Mouse (Mus musculus) midbrain, embryonic 10.5 days (tissue): ENCODE measurements around the gene Zbtb24. TPM values are rescaled to one million over a fixed set of nuclear protein-coding genes. Genes with fewer than 3 reads are reported as not detected.

Experiments used
- DNase-seq: peaks from one replicate; pipeline ENCODE4 v3.0.0-alpha.2; 2017; ENCODE audit warnings: low spot score
- H3K27ac ChIP-seq: fragments of 300-500 bp; sonication (generic); replicated peaks from 2 replicates; pipeline ENCODE4 v1.5.1; 2016; ENCODE audit warnings: mild to moderate bottlenecking
- H3K27me3 ChIP-seq: fragments of 300-500 bp; sonication (generic); 2 replicates; pipeline ENCODE4 v1.6.1; 2016; ENCODE audit warnings: low read depth, mild to moderate bottlenecking; ENCODE audit not compliant: poor library complexity, severe bottlenecking
- H3K36me3 ChIP-seq: fragments of 300-500 bp; sonication (generic); 2 replicates; pipeline ENCODE4 v1.6.1; 2016; ENCODE audit warnings: mild to moderate bottlenecking, moderate library complexity
- H3K4me1 ChIP-seq: fragments of 300-500 bp; sonication (generic); 2 replicates; pipeline ENCODE4 v1.6.1; 2016
- H3K4me3 ChIP-seq: fragments of 300-500 bp; sonication (generic); 2 replicates; pipeline ENCODE4 v1.5.1; 2016; ENCODE audit warnings: mild to moderate bottlenecking, moderate library complexity
- H3K9me3 ChIP-seq: fragments of 300-500 bp; sonication (generic); replicated peaks from 2 replicates; pipeline ENCODE4 v1.6.1; 2016; ENCODE audit warnings: mild to moderate bottlenecking
- WGBS: fragments of 180-500 bp; shearing (Covaris S2); methylation state at CpG from one replicate; pipeline ENCODE4 v1.1.7; 2016; 5-methylcytosine and 5-hydroxymethylcytosine counted together
- polyA plus RNA-seq: library from polyadenylated mRNA; unstranded; fragments of >200 nt; fragmentation: Nextera tagmentation; extraction: Ambion mirVana; gene quantifications from 2 replicates; pipeline ENCODE4 v1.2.1, GENCODE M21; 2016

Zbtb24 gene
- polyA plus RNA-seq, 1 experiment from 2014 or later = 17.6 TPM

GRCm38 (mm10) chr10:41472962-41473481 lies 22.8 kb downstream of the Zbtb24 start:
- H3K36me3 ChIP-seq = peaks cover 5% of the 10 kb centered on the region; the same call in 1 of the 2 replicates
- H3K4me1 ChIP-seq = peaks cover 27% of the 10 kb centered on the region
- no peak overlapping the region for H3K27ac ChIP-seq
- 83% methylated on average over 5 of the region's 5 CpGs for WGBS
- no peak for DNase-seq
- H3K4me3 ChIP-seq = no peak overlapping the region
- no peaks in the 10 kb centered on the region for H3K9me3 ChIP-seq
- H3K27me3 ChIP-seq = no peaks in the 10 kb centered on the region

DNA sequence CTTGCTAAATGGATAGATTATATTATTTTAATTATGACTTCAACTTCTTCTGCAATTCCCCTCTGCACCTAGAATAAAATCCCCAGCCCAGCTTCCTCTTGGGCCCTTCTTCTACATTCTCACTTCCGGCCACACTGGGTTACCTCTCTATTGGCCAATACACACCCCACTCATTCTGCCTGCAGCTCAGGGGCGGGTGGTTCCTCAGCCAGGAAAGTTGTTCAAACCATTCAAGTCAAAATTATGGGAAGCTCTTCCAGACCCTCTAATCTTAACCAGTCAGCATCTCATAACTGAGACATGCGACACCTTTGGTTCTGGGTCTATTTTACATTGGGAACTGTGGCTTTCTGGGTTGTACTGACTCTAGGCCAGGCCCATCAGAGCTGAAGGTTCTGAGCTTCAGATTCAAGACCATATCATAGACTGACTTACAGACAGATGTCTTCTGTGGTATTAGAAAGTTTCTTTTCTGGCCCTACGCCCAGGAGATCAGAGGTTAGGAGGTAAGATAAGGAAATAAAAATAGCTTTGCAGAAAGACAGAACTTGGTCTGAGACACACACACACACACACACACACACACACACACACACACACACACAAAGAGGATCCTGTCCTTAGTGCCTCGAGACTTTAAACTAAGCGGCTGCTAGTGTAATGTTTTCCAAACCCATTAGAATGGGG lies 23.7 kb downstream of the Zbtb24 start:
- Histone ChIP-seq H3K9me3 (no peaks in the 10 kb centered on the region), H3K27ac (no peak overlapping the region), H3K36me3 (peaks cover 9% of the 10 kb centered on the region), H3K4me1 (peaks cover 36% of the 10 kb centered on the region), H3K27me3 (no peaks in the 10 kb centered on the region), H3K4me3 (no peak overlapping the region)
- DNase-seq = no peak
- 86% methylated on average over 6 of the region's 6 CpGs for WGBS

- Histone ChIP-seq H3K9me3 (no peaks in the 10 kb centered on the region), H3K4me3 (no peak overlapping the region), H3K27me3 (no peaks in the 10 kb centered on the region), H3K27ac (no peak overlapping the region), H3K4me1 (peaks cover 39% of the 10 kb centered on the region), H3K36me3 (peaks cover 20% of the 10 kb centered on the region)
- no peak for DNase-seq
- 81% methylated on average over 1 of the region's 1 CpGs for whole genome bisulfite sequencing
Observed at GRCm38 (mm10) chr10:41474981-41475391, 24.8 kb downstream of the Zbtb24 start.

- Histone ChIP-seq H3K27ac (peak within 1 kb of the TSS; percentile 93), H3K4me3 (peak within 1 kb of the TSS; percentile 71), H3K36me3 (peaks cover 34% of the 10 kb centered on the region), H3K4me1 (peaks cover 42% of the 10 kb centered on the region), H3K9me3 (no peaks in the 10 kb centered on the region), H3K27me3 (no peaks in the 10 kb centered on the region)
- DNase-seq = peak; percentile 77
- WGBS = under 1% methylated on average over 35 of the region's 35 CpGs
Observed at GRCm38 (mm10) chr10:41476171-41477017, 26.2 kb downstream of the Zbtb24 start, which contains the start of gene Mical1. Gene Mical1 (plus strand): TSS chr10:41476314.

GRCm38 (mm10) chr10:41477018-41477277 lies 26.8 kb downstream of the Zbtb24 start:
- 1% methylated on average over 9 of the region's 9 CpGs for WGBS
- Histone ChIP-seq H3K4me3 (peak overlapping the region; percentile 71), H3K27me3 (no peaks in the 10 kb centered on the region), H3K27ac (peak overlapping the region; percentile 93), H3K9me3 (no peaks in the 10 kb centered on the region), H3K4me1 (peaks cover 42% of the 10 kb centered on the region), H3K36me3 (peaks cover 40% of the 10 kb centered on the region)
- peak; percentile 67 for DNase-seq

DNA sequence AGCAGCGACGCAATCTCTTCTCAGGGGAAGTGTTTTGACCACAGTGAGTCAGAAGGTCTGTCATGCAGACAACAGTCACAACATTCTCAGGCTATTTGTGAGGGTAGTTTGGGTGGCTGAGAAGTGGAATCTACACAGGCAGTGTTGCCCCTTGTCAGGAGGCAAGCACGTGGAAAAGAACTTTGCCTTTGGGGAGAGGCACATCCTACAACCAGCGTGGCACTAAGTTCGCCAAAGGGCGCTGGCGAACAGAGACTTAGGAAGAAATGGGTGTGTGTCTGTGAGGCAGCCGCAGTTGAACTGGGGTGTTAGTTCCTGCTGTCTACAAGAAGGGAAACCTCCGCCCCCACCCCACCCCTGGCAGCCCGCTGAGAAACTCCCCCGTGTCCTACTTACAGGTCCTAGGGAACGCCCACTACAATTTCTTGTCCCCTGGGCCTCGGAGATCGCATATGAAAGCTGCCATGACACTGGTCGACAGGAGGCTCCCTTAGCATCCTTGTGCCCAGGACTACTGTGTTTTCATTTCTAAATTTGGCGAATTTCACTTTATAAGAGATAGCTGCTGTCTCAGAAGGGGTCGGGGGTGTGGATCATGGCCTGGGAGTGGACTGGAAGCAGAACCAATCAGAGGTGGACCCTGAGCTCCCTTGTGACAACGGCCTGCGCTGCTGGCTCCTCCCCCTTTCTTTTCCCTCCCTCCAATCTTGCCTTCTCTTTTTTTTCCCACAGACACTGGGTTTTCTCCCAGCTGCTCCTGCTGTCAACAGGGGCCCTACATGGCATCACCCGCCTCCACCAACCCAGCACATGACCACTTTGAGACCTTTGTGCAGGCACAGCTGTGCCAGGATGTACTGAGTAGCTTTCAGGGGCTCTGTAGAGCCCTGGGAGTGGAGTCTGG lies 27.3 kb downstream of the Zbtb24 start:
- WGBS = 2% methylated on average over 20 of the region's 20 CpGs
- Histone ChIP-seq H3K36me3 (peaks cover 45% of the 10 kb centered on the region), H3K27me3 (no peaks in the 10 kb centered on the region), H3K4me1 (peaks cover 42% of the 10 kb centered on the region), H3K27ac (peak overlapping the region; percentile 93), H3K4me3 (peak overlapping the region; percentile 71), H3K9me3 (no peaks in the 10 kb centered on the region)
- peak; percentile 74 for DNase-seq

GRCm38 (mm10) chr10:41479961-41480360 lies 29.8 kb downstream of the Zbtb24 start:
- Histone ChIP-seq H3K36me3 (peaks cover 70% of the 10 kb centered on the region), H3K9me3 (no peaks in the 10 kb centered on the region), H3K27ac (no peak overlapping the region), H3K4me3 (no peak overlapping the region), H3K4me1 (peaks cover 42% of the 10 kb centered on the region), H3K27me3 (no peaks in the 10 kb centered on the region)
- no peak for DNase-seq
- WGBS = 92% methylated on average over 3 of the region's 3 CpGs

DNA sequence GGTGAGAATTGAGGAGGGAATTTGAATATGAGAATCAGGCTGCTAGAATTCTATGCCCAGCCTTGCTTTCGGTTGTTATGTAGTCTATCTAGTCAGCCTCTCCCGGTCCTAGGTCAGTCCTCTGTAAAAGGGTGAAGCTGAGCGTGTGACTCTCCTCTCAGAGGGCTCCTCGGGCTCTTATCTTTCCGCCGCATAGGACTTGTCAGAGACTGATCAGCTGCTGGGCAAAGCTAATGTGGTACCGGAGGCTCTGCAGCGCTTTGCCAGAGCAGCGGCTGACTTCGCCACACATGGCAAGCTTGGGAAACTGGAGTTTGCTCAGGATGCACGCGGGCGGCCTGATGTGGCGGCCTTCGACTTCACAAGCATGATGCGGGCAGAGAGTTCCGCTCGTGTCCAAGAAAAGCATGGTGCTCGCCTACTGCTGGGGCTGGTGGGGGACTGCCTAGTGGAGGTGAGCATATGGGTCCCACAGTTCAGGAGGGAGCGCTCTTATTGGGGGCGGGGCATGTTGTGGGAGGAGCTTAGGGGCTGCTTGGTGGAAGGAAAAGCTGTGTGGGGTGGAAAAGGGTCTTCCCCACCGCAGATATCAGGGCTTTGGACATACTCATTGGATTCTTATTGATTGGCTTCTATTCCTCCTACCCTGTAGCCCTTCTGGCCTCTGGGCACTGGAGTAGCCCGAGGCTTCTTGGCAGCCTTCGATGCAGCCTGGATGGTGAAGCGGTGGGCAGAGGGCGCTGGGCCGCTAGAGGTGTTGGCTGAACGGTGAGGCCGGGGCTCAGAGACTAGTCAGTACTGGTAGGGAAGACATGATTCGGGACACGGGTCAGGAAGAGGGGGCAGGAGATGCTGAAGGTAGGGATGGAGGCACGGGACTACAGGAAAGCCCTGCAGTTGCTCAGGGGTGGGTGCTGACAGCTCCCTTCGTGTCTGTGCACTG lies 31.0 kb downstream of the Zbtb24 start:
- H3K4me3 ChIP-seq = no peak overlapping the region
- DNase-seq = no peak
- H3K4me1 ChIP-seq = peaks cover 35% of the 10 kb centered on the region
- peaks cover 82% of the 10 kb centered on the region for H3K36me3 ChIP-seq
- no peak overlapping the region for H3K27ac ChIP-seq
- WGBS = 74% methylated on average over 33 of the region's 33 CpGs
- no peaks in the 10 kb centered on the region for H3K27me3 ChIP-seq
- no peaks in the 10 kb centered on the region for H3K9me3 ChIP-seq

GRCm38 (mm10) chr10:41482446-41482845 lies 32.3 kb downstream of the Zbtb24 start:
- WGBS = 86% methylated on average over 7 of the region's 7 CpGs
- peaks cover 95% of the 10 kb centered on the region for H3K36me3 ChIP-seq
- H3K4me3 ChIP-seq = no peak overlapping the region
- no peak overlapping the region for H3K27ac ChIP-seq
- no peaks in the 10 kb centered on the region for H3K27me3 ChIP-seq
- no peaks in the 10 kb centered on the region for H3K9me3 ChIP-seq
- no peak for DNase-seq
- H3K4me1 ChIP-seq = peaks cover 35% of the 10 kb centered on the region

DNA sequence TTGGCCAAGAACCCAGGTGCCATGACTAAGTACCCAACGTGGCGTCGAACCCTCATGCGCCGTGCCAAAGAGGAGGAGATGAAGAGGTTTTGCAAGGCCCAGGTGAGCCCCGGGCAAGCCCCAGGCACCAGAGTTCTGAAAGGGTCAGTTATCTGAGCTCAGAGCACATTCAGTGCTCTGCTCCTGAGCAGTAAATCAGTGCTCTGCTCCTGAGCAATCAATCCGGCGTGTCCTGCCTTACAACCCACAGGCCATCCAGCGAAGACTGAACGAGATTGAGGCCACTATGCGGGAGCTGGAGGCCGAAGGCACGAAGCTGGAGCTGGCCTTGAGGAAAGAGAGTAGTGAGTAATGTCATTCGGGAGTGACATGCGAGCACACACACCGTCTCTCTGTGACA lies 35.6 kb downstream of the Zbtb24 start:
- DNase-seq = no peak
- no peaks in the 10 kb centered on the region for H3K27me3 ChIP-seq
- peaks cover 45% of the 10 kb centered on the region for H3K4me1 ChIP-seq
- no peak overlapping the region for H3K4me3 ChIP-seq
- H3K36me3 ChIP-seq = peaks cover 79% of the 10 kb centered on the region
- H3K27ac ChIP-seq = 0 out of 2 replicates have a peak overlapping the region, but pooled peaks have one; percentile 28
- H3K9me3 ChIP-seq = no peaks in the 10 kb centered on the region
- WGBS = 96% methylated on average over 16 of the region's 16 CpGs

DNA sequence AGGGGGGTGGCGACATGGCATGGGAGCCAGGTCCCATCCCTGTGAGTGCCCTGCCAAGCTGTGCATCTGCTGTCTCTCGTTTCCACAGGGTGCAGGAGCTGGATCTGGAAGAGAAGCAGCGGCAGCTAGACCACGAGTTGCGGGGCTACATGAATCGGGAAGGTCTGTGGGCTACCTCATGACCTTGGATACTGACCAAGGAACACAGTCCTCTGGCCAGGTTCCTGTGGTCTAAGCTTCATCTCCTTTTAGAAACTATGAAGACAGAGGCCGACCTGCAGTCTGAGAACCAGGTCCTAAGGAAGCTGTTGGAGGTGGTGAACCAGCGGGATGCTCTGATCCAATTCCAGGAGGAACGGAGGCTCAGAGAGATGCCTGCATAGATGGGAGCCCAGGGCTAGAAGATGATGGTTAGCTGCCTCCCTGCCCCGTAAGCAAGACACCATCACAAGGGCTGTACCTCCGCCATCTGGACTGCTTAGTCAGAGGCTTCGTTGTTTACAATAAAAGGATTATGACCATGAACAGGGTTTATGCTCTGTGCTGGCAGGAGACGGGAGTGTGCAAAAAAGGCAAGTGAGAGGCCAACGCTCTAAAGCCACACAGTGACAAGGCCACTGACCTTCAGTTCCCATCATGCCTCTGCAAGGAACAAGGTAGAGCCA lies 36.5 kb downstream of the Zbtb24 start:
- WGBS = 80% methylated on average over 14 of the region's 14 CpGs
- H3K4me3 ChIP-seq = no peak overlapping the region
- H3K4me1 ChIP-seq = peaks cover 48% of the 10 kb centered on the region
- H3K36me3 ChIP-seq = peaks cover 70% of the 10 kb centered on the region
- H3K27ac ChIP-seq = peak overlapping the region; percentile 28; the same call in 1 of the 2 replicates
- H3K27me3 ChIP-seq = 0 out of 2 replicates have a peak, but pooled peaks cover 7% of the 10 kb centered on the region
- H3K9me3 ChIP-seq = no peaks in the 10 kb centered on the region
- DNase-seq = no peak
